Mouse (Mus musculus): ENCODE measurements around the gene Dmxl2. TPM values are rescaled to one million over a fixed set of nuclear protein-coding genes. Genes with fewer than 3 reads are reported as not detected.

Dmxl2 gene
- polyA plus RNA-seq, 1 experiment from 2014 or later = 36.5 TPM

Other genes with a start within 250 kb of the Dmxl2 start
- gene Cyp19a1, start 233.5 kb downstream of the Dmxl2 start, polyA plus RNA-seq (2015; fragmentation: Nextera tagmentation; extraction: Ambion mirVana) = 0.15 TPM in 1 of 2 replicates, not detected in the other
- 0.03 and 0.13 TPM in 2 replicates for gene Gldn, start 215.1 kb downstream of the Dmxl2 start, polyA plus RNA-seq (2015; fragmentation: Nextera tagmentation; extraction: Ambion mirVana)
- not detected in 2 replicates for gene Sh2d7, start 37.4 kb upstream of the Dmxl2 start, polyA plus RNA-seq (2015; fragmentation: Nextera tagmentation; extraction: Ambion mirVana)
- gene Cib2, start 58.6 kb upstream of the Dmxl2 start, polyA plus RNA-seq (2015; fragmentation: Nextera tagmentation; extraction: Ambion mirVana) = 27.8 and 28.5 TPM in 2 replicates
- gene Idh3a, start 84.7 kb upstream of the Dmxl2 start, polyA plus RNA-seq (2015; fragmentation: Nextera tagmentation; extraction: Ambion mirVana) = 109 and 114 TPM in 2 replicates
- gene Acsbg1, start 160.2 kb upstream of the Dmxl2 start, polyA plus RNA-seq (2015; fragmentation: Nextera tagmentation; extraction: Ambion mirVana) = 8.8 and 12.2 TPM in 2 replicates
- 2.9 and 3.0 TPM in 2 replicates for gene Dnaja4, start 197.2 kb upstream of the Dmxl2 start, polyA plus RNA-seq (2015; fragmentation: Nextera tagmentation; extraction: Ambion mirVana)
- 119 and 120 TPM in 2 replicates for gene Wdr61, start 232.9 kb upstream of the Dmxl2 start, polyA plus RNA-seq (2015; fragmentation: Nextera tagmentation; extraction: Ambion mirVana)